Mouse (Mus musculus) kidney, adult 8-10 months (tissue): ENCODE measurements around the gene Ick.

Experiments
- DNase-seq, 2 experiments: peaks; one replicate each; pipeline ENCODE4 v3.0.0; 2022

Gene Ick

GRCm38 (mm10) chr9:78195034-78195433 lies 86.0 kb downstream of the Ick start:
- no peak for DNase-seq

DNA sequence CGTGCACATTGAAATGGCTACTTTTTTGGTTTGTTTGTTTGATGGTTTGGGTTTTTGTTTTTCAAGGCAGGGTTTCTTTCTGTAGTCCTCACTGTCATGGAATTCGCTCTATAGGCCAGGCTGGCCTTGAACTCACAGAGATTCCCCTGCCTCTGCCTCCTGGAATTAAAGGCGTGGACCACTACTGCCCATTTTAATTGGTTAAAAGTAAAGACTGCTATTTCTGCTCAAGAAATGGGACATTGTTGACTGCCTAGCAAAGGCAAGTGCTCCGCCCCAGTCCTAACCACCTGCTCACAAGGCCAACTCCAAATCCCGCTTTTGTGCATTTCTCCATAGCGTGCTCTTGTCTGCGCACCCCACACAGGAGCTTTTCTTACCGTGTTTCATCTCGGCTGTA lies 88.8 kb downstream of the Ick start:
- no peak for DNase-seq

GRCm38 (mm10) chr9:78204194-78204593 lies 95.2 kb downstream of the Ick start:
- DNase-seq = peak in 1 of 2 experiments; percentile 64

- no peak for DNase-seq
These were observed 100.0 kb downstream of the Ick start for GRCm38 (mm10) chr9:78208956-78209355.

GRCm38 (mm10) chr9:78210079-78210478 lies 101.1 kb downstream of the Ick start:
- no peak for DNase-seq

DNA sequence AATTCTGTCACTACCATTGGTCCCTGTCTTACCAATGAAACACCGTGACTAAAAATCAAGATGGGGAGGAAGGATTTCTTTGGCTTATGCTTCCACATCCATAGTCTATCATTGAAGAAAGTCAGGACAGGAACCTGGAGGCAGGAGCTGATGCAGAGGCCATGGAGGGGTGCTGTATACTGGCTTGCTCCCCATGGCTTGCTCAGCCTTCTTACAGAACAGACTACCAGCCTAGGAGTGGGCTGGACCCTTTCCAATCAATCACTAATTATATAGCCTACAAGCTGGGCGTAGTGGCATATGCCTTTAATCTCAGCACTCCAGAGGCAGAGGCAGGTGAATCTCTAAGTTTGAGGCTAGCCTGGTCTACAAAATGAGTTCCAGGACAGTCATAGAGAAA lies 101.8 kb downstream of the Ick start:
- DNase-seq = no peak

DNA sequence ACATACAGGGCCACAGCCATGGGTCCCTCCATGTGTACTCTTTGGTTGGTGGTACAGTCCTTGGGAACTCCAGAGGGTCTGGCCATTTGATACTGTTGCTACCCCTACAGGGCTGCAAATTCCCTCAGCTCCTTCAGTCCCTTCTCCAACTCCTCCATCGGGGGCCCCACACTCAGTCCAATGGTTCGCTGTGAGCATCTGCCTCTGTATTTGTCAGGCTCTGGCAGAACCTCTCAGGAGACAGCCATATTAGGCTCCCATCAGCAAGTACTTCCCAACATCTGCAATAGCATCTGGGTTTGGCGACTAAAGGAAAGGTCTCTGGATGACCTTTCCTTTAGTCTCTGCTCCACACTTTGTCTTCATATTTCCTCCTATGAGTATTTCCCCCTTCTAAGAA lies 102.5 kb downstream of the Ick start:
- DNase-seq = no peak

- DNase-seq = no peak
These were observed 103.5 kb downstream of the Ick start for GRCm38 (mm10) chr9:78212341-78213049.

DNA sequence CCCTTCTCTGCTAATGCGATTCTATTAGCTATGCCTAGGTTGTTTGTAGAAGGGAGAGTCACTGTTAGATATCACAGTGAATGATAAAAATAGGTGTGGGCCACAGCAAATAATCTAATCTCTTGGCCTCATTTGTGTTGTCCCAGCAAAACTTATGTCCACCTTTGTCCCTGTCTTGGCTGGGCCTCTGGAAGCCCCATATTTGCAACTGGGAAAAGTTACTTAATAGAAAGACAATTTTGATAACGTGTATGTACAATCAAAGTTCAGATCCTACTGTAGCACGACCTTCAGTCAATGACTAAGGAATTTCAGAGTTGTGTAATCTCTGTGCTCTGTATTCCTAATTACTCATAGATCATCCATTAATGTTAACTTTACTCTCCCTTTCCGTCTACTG lies 108.1 kb downstream of the Ick start:
- peak in 1 of 2 experiments; percentile 61 for DNase-seq
